Mouse (Mus musculus) myocyte (in vitro differentiated cells): Measurements from ENCODE around the gene Retnla. TPM values are rescaled to one million over a fixed set of nuclear protein-coding genes. Genes with fewer than 3 reads are reported as not detected.

ENCODE experiments used
- H3K27me3 ChIP-seq: one replicate; pipeline ENCODE4 v1.6.1; 2011; ENCODE audit not compliant: control insufficient read depth, insufficient read depth, insufficient read length
- H3K36me3 ChIP-seq: one replicate; pipeline ENCODE4 v1.6.1; 2011; ENCODE audit not compliant: control insufficient read depth, insufficient read depth
- H3K4me2 ChIP-seq: one replicate; pipeline ENCODE4 v1.6.1; 2011; ENCODE audit warnings: low read depth, control low read depth
- H3K4me3 ChIP-seq: one replicate; pipeline ENCODE4 v1.5.1; 2011; ENCODE audit warnings: mild to moderate bottlenecking, control low read depth, moderate library complexity
- H3K79me2 ChIP-seq: one replicate; pipeline ENCODE4 v1.6.1; 2011; ENCODE audit not compliant: control insufficient read depth, insufficient read depth
- H3ac ChIP-seq: one replicate; pipeline ENCODE4 v1.6.1; 2011; ENCODE audit not compliant: control insufficient read depth, insufficient read length
- CEBPB ChIP-seq: IDR thresholded peaks from 2 replicates; pipeline ENCODE4 v1.6.1; 2011; ENCODE audit warnings: mild to moderate bottlenecking, moderate library complexity; ENCODE audit not compliant: poor library complexity, insufficient read depth, severe bottlenecking
- E2F4 ChIP-seq: IDR thresholded peaks from one replicate; pipeline ENCODE4 v1.6.1; 2011; ENCODE audit warnings: mild to moderate bottlenecking, control low read depth, moderate library complexity; ENCODE audit not compliant: insufficient read depth
- MAX ChIP-seq: IDR thresholded peaks from one replicate; pipeline ENCODE4 v1.6.1; 2011; ENCODE audit warnings: low read depth, mild to moderate bottlenecking, control low read depth
- MYOD1 ChIP-seq, 3 experiments: IDR thresholded peaks; one replicate each; pipeline ENCODE4 v1.6.1; 2011; ENCODE audit warnings: control low read depth in 2 of 3, low read depth in 2 of 3, mild to moderate bottlenecking in 2 of 3, moderate library complexity in 1 of 3; ENCODE audit not compliant: insufficient read length in 2 of 3, control insufficient read depth in 1 of 3
- MYOG ChIP-seq, 3 experiments: IDR thresholded peaks; one replicate each; pipeline ENCODE4 v1.6.1; 2011; ENCODE audit warnings: control low read depth in 2 of 3, low read depth in 2 of 3, mild to moderate bottlenecking in 2 of 3; ENCODE audit not compliant: insufficient read length in 2 of 3, control insufficient read depth in 1 of 3, insufficient read depth in 1 of 3
- POLR2A ChIP-seq: IDR thresholded peaks from one replicate; pipeline ENCODE4 v1.6.1; 2011; ENCODE audit warnings: low read depth, mild to moderate bottlenecking, control low read depth, moderate library complexity; ENCODE audit not compliant: insufficient read length
- POLR2AphosphoS2 ChIP-seq: IDR thresholded peaks from one replicate; pipeline ENCODE4 v1.6.1; 2011; ENCODE audit warnings: low read depth, control low read depth; ENCODE audit not compliant: insufficient read length
- REST ChIP-seq: IDR thresholded peaks from one replicate; pipeline ENCODE4 v1.6.1; 2011; ENCODE audit warnings: mild to moderate bottlenecking, control low read depth, moderate library complexity; ENCODE audit not compliant: insufficient read depth, insufficient read length
- SRF ChIP-seq: IDR thresholded peaks from one replicate; pipeline ENCODE4 v1.6.1; 2011; ENCODE audit warnings: low read depth; ENCODE audit not compliant: control insufficient read depth, insufficient read length
- TCF12 ChIP-seq: IDR thresholded peaks from one replicate; pipeline ENCODE4 v1.6.1; 2011; ENCODE audit warnings: mild to moderate bottlenecking, control low read depth; ENCODE audit not compliant: poor library complexity, insufficient read depth, severe bottlenecking
- TCF3 ChIP-seq: IDR thresholded peaks from one replicate; pipeline ENCODE4 v1.6.1; 2011; ENCODE audit warnings: low read depth, control low read depth; ENCODE audit not compliant: insufficient read length
- USF1 ChIP-seq: IDR thresholded peaks from one replicate; pipeline ENCODE4 v1.6.1; 2011; ENCODE audit warnings: low read depth, mild to moderate bottlenecking, control low read depth, moderate library complexity
- polyA plus RNA-seq: library from polyadenylated mRNA; unstranded; fragments of >200 nt; fragmentation: generic; extraction: Trizol; gene quantifications from one replicate; pipeline ENCODE4 v1.2.1, GENCODE M21; 2012; ENCODE audit warnings: missing spikeins

Retnla gene
- polyA plus RNA-seq, 1 experiment: not detected

GRCm38 (mm10) chr16:48867690-48868089 lies 25.3 kb downstream of the Retnla start:
- Histone ChIP-seq H3K4me3 (no peak overlapping the region), H3K4me2 (no peak overlapping the region), H3K79me2 (no peaks in the 10 kb centered on the region), H3K36me3 (no peaks in the 10 kb centered on the region), H3ac (no peak overlapping the region), H3K27me3 (no peaks in the 10 kb centered on the region)
- TF ChIP-seq USF1 (no peak), POLR2A (no peak), REST (no peak), CEBPB (no peak), TCF12 (no peak)

- no peak overlapping the region for H3K4me2 ChIP-seq
- TF ChIP-seq MAX: no peak
- TF ChIP-seq CEBPB: no peak
- no peak for TF ChIP-seq REST
- no peak for TF ChIP-seq TCF3
- no peak for TF ChIP-seq SRF
- TF ChIP-seq MYOD1 (IDR thresholded peaks at IDR 0.05; ENCODE audit: control insufficient read depth in 1 of 3, insufficient read length in 2 of 3, low read depth in 2 of 3): no peak
- no peak for TF ChIP-seq POLR2A
- no peak for TF ChIP-seq USF1
- TF ChIP-seq MYOG (IDR thresholded peaks at IDR 0.05; ENCODE audit: control insufficient read depth in 1 of 3, insufficient read depth in 1 of 3, insufficient read length in 2 of 3, low read depth in 2 of 3): no peak
- no peak for TF ChIP-seq TCF12
- no peak for TF ChIP-seq E2F4
- no peak for TF ChIP-seq POLR2AphosphoS2
- H3K79me2 ChIP-seq: no peaks in the 10 kb centered on the region
- no peak overlapping the region for H3ac ChIP-seq
- H3K4me3 ChIP-seq: no peak overlapping the region
- no peaks in the 10 kb centered on the region for H3K36me3 ChIP-seq
- no peaks in the 10 kb centered on the region for H3K27me3 ChIP-seq
Observed at GRCm38 (mm10) chr16:48868663-48869062, 26.3 kb downstream of the Retnla start.

- H3K4me3 ChIP-seq: no peak overlapping the region
- H3K79me2 ChIP-seq: no peaks in the 10 kb centered on the region
- H3K27me3 ChIP-seq: no peaks in the 10 kb centered on the region
- no peak overlapping the region for H3ac ChIP-seq
- no peak for TF ChIP-seq SRF
- TF ChIP-seq MYOG (IDR thresholded peaks at IDR 0.05; ENCODE audit: control insufficient read depth in 1 of 3, insufficient read depth in 1 of 3, insufficient read length in 2 of 3, low read depth in 2 of 3): no peak
- no peak for TF ChIP-seq REST
- TF ChIP-seq USF1: no peak
- no peak for TF ChIP-seq CEBPB
- no peak for TF ChIP-seq MAX
- no peak for TF ChIP-seq MYOD1 (IDR thresholded peaks at IDR 0.05; ENCODE audit: control insufficient read depth in 1 of 3, insufficient read length in 2 of 3, low read depth in 2 of 3)
- H3K4me2 ChIP-seq: no peak overlapping the region
- no peaks in the 10 kb centered on the region for H3K36me3 ChIP-seq
Observed at GRCm38 (mm10) chr16:48869671-48870070, 27.3 kb downstream of the Retnla start.

- no peak overlapping the region for H3K4me3 ChIP-seq
- no peaks in the 10 kb centered on the region for H3K27me3 ChIP-seq
- TF ChIP-seq POLR2A (no peak), USF1 (no peak), POLR2AphosphoS2 (no peak), E2F4 (no peak), CEBPB (no peak), MAX (no peak), MYOG (IDR thresholded peaks at IDR 0.05; ENCODE audit: control insufficient read depth in 1 of 3, insufficient read depth in 1 of 3, insufficient read length in 2 of 3, low read depth in 2 of 3) (no peak), TCF12 (no peak), MYOD1 (IDR thresholded peaks at IDR 0.05; ENCODE audit: control insufficient read depth in 1 of 3, insufficient read length in 2 of 3, low read depth in 2 of 3) (no peak), SRF (no peak), TCF3 (no peak), REST (no peak)
- no peaks in the 10 kb centered on the region for H3K79me2 ChIP-seq
- H3K4me2 ChIP-seq: no peak overlapping the region
- no peaks in the 10 kb centered on the region for H3K36me3 ChIP-seq
- H3ac ChIP-seq: no peak overlapping the region
Observed at GRCm38 (mm10) chr16:48871754-48872153, 29.4 kb downstream of the Retnla start.

GRCm38 (mm10) chr16:48872321-48872720 lies 30.0 kb downstream of the Retnla start, which contains the start of gene Retnlg:
TSS of gene Retnlg (plus strand) at chr16:48872621.
- Histone ChIP-seq H3K4me3 (no peak within 1 kb of the TSS), H3K79me2 (no peaks in the 10 kb centered on the region), H3ac (no peak within 1 kb of the TSS), H3K36me3 (no peaks in the 10 kb centered on the region), H3K4me2 (no peak within 1 kb of the TSS), H3K27me3 (no peaks in the 10 kb centered on the region)
- TF ChIP-seq MYOG (IDR thresholded peaks at IDR 0.05; ENCODE audit: control insufficient read depth in 1 of 3, insufficient read depth in 1 of 3, insufficient read length in 2 of 3, low read depth in 2 of 3) (no peak), CEBPB (no peak), E2F4 (no peak), USF1 (no peak), SRF (no peak), POLR2A (no peak), REST (no peak), MYOD1 (IDR thresholded peaks at IDR 0.05; ENCODE audit: control insufficient read depth in 1 of 3, insufficient read length in 2 of 3, low read depth in 2 of 3) (no peak), POLR2AphosphoS2 (no peak), MAX (no peak), TCF3 (no peak), TCF12 (no peak)
